Mouse (Mus musculus) B cell, adult (primary cell): ENCODE data around the gene Col9a3. TPM values are rescaled to one million over a fixed set of nuclear protein-coding genes. Genes with fewer than 3 reads are reported as not detected.

Experiments used
- total RNA-seq: library from RNA; stranded (reverse); gene quantifications from 4 replicates; pipeline ENCODE4 v1.2.4, GENCODE M21; 2023; ENCODE audit not compliant: inconsistent age

Gene Col9a3
- 1.1 to 2.8 TPM (median 2.0 TPM) in 4 replicates for total RNA-seq

GRCm38 (mm10) chr2:180597490-180597889, at the start of gene Col9a3:
Gene Col9a3 (plus strand): TSS chr2:180597790.

GRCm38 (mm10) chr2:180581002-180581401, 16.6 kb upstream of the Col9a3 start, which contains the start of gene Mrgbp:
Gene Mrgbp (plus strand): TSS chr2:180581304.

GRCm38 (mm10) chr2:180589123-180589831, 8.3 kb upstream of the Col9a3 start, which contains the start of gene Ogfr:
Gene Ogfr (plus strand): TSS chr2:180589245.

GRCm38 (mm10) chr2:180642555-180643260, 45.1 kb downstream of the Col9a3 start, which contains the start of gene Tcfl5:
Gene Tcfl5 (minus strand): TSS chr2:180642708.

Other genes starting within 250 kb of the Col9a3 start
- gene Slco4a1, start 141.5 kb upstream of the Col9a3 start, total RNA-seq, result 26.9 to 32.1 TPM (median 30.1 TPM) in 4 replicates
- not detected in 4 replicates for gene Ntsr1, start 97.8 kb upstream of the Col9a3 start, total RNA-seq
- 50.9 to 60.1 TPM (median 55.3 TPM) in 4 replicates for gene Mrgbp, start 16.5 kb upstream of the Col9a3 start, total RNA-seq
- 93.1 to 113 TPM (median 102 TPM) in 4 replicates for gene Ogfr, start 8.5 kb upstream of the Col9a3 start, total RNA-seq
- gene Tcfl5, start 44.9 kb downstream of the Col9a3 start, total RNA-seq, result 0.35 to 0.36 TPM in 2 of 4 replicates, not detected in the others
- 86.3 to 94.9 TPM (median 91.0 TPM) in 4 replicates for gene Dido1, start 112.2 kb downstream of the Col9a3 start, total RNA-seq
- 44.6 to 54.8 TPM (median 51.4 TPM) in 4 replicates for gene Gid8, start 112.3 kb downstream of the Col9a3 start, total RNA-seq
- 20.1 to 29.1 TPM (median 25.3 TPM) in 4 replicates for gene Slc17a9, start 127.5 kb downstream of the Col9a3 start, total RNA-seq
- not detected in 4 replicates for gene Bhlhe23, start 179.1 kb downstream of the Col9a3 start, total RNA-seq